Mouse (Mus musculus) kidney, embryonic 15.5 days (tissue): ENCODE measurements around the gene Mfap2. TPM values are rescaled to one million over a fixed set of nuclear protein-coding genes. Genes with fewer than 3 reads are reported as not detected.

ENCODE experiments used
- ATAC-seq: fragments of 200-750 bp; cut with Nextera tagmentation; replicated peaks from 2 replicates; pipeline ENCODE4 v1.8.0; 2017; ENCODE audit warnings: moderate TSS enrichment; ENCODE audit not compliant: low FRiP score
- H3K27ac ChIP-seq: fragments of 300-500 bp; sonication (generic); 2 replicates; pipeline ENCODE4 v1.5.1; 2015; ENCODE audit warnings: mild to moderate bottlenecking, inconsistent platforms
- H3K27me3 ChIP-seq: fragments of 300-500 bp; sonication (generic); 2 replicates; pipeline ENCODE4 v1.6.1; 2015; ENCODE audit warnings: inconsistent platforms
- H3K36me3 ChIP-seq: fragments of 300-500 bp; sonication (generic); 2 replicates; pipeline ENCODE4 v1.6.1; 2015; ENCODE audit warnings: inconsistent platforms
- H3K4me1 ChIP-seq: fragments of 300-500 bp; sonication (generic); 2 replicates; pipeline ENCODE4 v1.6.1; 2015; ENCODE audit warnings: inconsistent platforms
- H3K4me2 ChIP-seq: fragments of 300-500 bp; sonication (generic); 2 replicates; pipeline ENCODE4 v1.6.1; 2015; ENCODE audit warnings: moderate library complexity, mild to moderate bottlenecking, inconsistent platforms
- H3K4me3 ChIP-seq: fragments of 300-500 bp; sonication (generic); replicated peaks from 2 replicates; pipeline ENCODE4 v1.5.1; 2015; ENCODE audit warnings: mild to moderate bottlenecking, inconsistent platforms
- H3K9ac ChIP-seq: fragments of 300-500 bp; sonication (generic); 2 replicates; pipeline ENCODE4 v1.6.1; 2015; ENCODE audit warnings: mild to moderate bottlenecking, inconsistent platforms
- H3K9me3 ChIP-seq: fragments of 300-500 bp; sonication (generic); replicated peaks from 2 replicates; pipeline ENCODE4 v1.6.1; 2016; ENCODE audit warnings: inconsistent platforms
- WGBS: fragments of 180-500 bp; shearing (Covaris S2); methylation state at CpG from one replicate; pipeline ENCODE4 v1.1.7; 2015; ENCODE audit warnings: mixed read lengths; 5-methylcytosine and 5-hydroxymethylcytosine counted together
- polyA plus RNA-seq: library from polyadenylated mRNA; unstranded; fragments of >200 nt; fragmentation: Nextera tagmentation; extraction: Ambion mirVana; gene quantifications from 2 replicates; pipeline ENCODE4 v1.2.1, GENCODE M21; 2015

Gene Mfap2
- polyA plus RNA-seq, 1 experiment from 2014 or later: 433 TPM

- 0 out of 2 replicates have a peak overlapping the region, but pooled peaks have one; percentile 6 for H3K27ac ChIP-seq
- H3K36me3 ChIP-seq: peaks cover 75% of the 10 kb centered on the region
- H3K9me3 ChIP-seq: no peaks in the 10 kb centered on the region
- ATAC-seq: no peak
- no peaks in the 10 kb centered on the region for H3K27me3 ChIP-seq
- no peak overlapping the region for H3K9ac ChIP-seq
- no peak overlapping the region for H3K4me3 ChIP-seq
- WGBS: 68% methylated on average over 7 of the region's 7 CpGs
- H3K4me1 ChIP-seq: peaks cover 51% of the 10 kb centered on the region
- H3K4me2 ChIP-seq: no peak overlapping the region
Measured at GRCm38 (mm10) chr4:141015356-141015755, 5.1 kb downstream of the Mfap2 start.

GRCm38 (mm10) chr4:141016311-141016710 lies 6.1 kb downstream of the Mfap2 start:
- Histone ChIP-seq H3K4me1 (peaks cover 54% of the 10 kb centered on the region), H3K27me3 (no peaks in the 10 kb centered on the region), H3K27ac (peak overlapping the region; percentile 45; the same call in 1 of the 2 replicates), H3K4me2 (no peak overlapping the region), H3K36me3 (peaks cover 75% of the 10 kb centered on the region), H3K4me3 (no peak overlapping the region), H3K9me3 (no peaks in the 10 kb centered on the region), H3K9ac (no peak overlapping the region)
- 59% methylated on average over 9 of the region's 9 CpGs for WGBS
- ATAC-seq: no peak

GRCm38 (mm10) chr4:141017657-141018436 lies 7.6 kb downstream of the Mfap2 start:
- Histone ChIP-seq H3K4me1 (peaks cover 48% of the 10 kb centered on the region), H3K4me3 (no peak overlapping the region), H3K9me3 (no peaks in the 10 kb centered on the region), H3K27me3 (no peaks in the 10 kb centered on the region), H3K27ac (0 out of 2 replicates have a peak overlapping the region, but pooled peaks have one; percentile 18), H3K4me2 (no peak overlapping the region), H3K9ac (no peak overlapping the region), H3K36me3 (peaks cover 77% of the 10 kb centered on the region)
- no peak for ATAC-seq
- WGBS: 73% methylated on average over 29 of the region's 29 CpGs

GRCm38 (mm10) chr4:141020220-141020619 lies 10.0 kb downstream of the Mfap2 start:
- Histone ChIP-seq H3K36me3 (peaks cover 77% of the 10 kb centered on the region), H3K4me1 (peaks cover 53% of the 10 kb centered on the region), H3K27me3 (no peaks in the 10 kb centered on the region), H3K4me3 (no peak overlapping the region), H3K27ac (peak overlapping the region; percentile 85), H3K9me3 (no peaks in the 10 kb centered on the region), H3K9ac (no peak overlapping the region), H3K4me2 (no peak overlapping the region)
- ATAC-seq: no peak
- WGBS: 85% methylated on average over 17 of the region's 17 CpGs

- Histone ChIP-seq H3K4me2 (peak overlapping the region; percentile 21; the same call in 1 of the 2 replicates), H3K9me3 (no peaks in the 10 kb centered on the region)
- ATAC-seq: peak; percentile 71
Measured at GRCm38 (mm10) chr4:141020811-141021613, 10.8 kb downstream of the Mfap2 start.

GRCm38 (mm10) chr4:141021614-141021929 lies 11.4 kb downstream of the Mfap2 start:
- Histone ChIP-seq H3K4me3 (no peak overlapping the region), H3K9me3 (no peaks in the 10 kb centered on the region), H3K36me3 (peaks cover 77% of the 10 kb centered on the region), H3K9ac (no peak overlapping the region), H3K4me2 (no peak overlapping the region), H3K27ac (peak overlapping the region; percentile 85), H3K27me3 (no peaks in the 10 kb centered on the region), H3K4me1 (peaks cover 48% of the 10 kb centered on the region)
- 60% methylated on average over 11 of the region's 11 CpGs for WGBS
- ATAC-seq: no peak

More at GRCm38 (mm10) chr4:141020811-141021613, 10.8 kb downstream of the Mfap2 start:
- Histone ChIP-seq H3K27me3 (no peaks in the 10 kb centered on the region), H3K4me3 (no peak overlapping the region), H3K27ac (peak overlapping the region; percentile 85), H3K4me1 (peaks cover 53% of the 10 kb centered on the region), H3K36me3 (peaks cover 77% of the 10 kb centered on the region), H3K9ac (0 out of 2 replicates have a peak overlapping the region, but pooled peaks have one; percentile 12)
- 20% methylated on average over 14 of the region's 14 CpGs for WGBS

GRCm38 (mm10) chr4:141024052-141024451 lies 13.8 kb downstream of the Mfap2 start:
- H3K9ac ChIP-seq: no peak overlapping the region
- no peak overlapping the region for H3K4me3 ChIP-seq
- ATAC-seq: no peak
- peaks cover 78% of the 10 kb centered on the region for H3K36me3 ChIP-seq
- no peaks in the 10 kb centered on the region for H3K9me3 ChIP-seq
- no peak overlapping the region for H3K4me2 ChIP-seq
- H3K27me3 ChIP-seq: no peaks in the 10 kb centered on the region
- H3K27ac ChIP-seq: 0 out of 2 replicates have a peak overlapping the region, but pooled peaks have one; percentile 20
- 68% methylated on average over 9 of the region's 9 CpGs for WGBS
- H3K4me1 ChIP-seq: peaks cover 33% of the 10 kb centered on the region

GRCm38 (mm10) chr4:141024992-141025391 lies 14.8 kb downstream of the Mfap2 start:
- no peak for ATAC-seq
- Histone ChIP-seq H3K27me3 (no peaks in the 10 kb centered on the region), H3K9me3 (no peaks in the 10 kb centered on the region), H3K9ac (no peak overlapping the region), H3K4me3 (no peak overlapping the region), H3K27ac (no peak overlapping the region), H3K4me1 (peaks cover 28% of the 10 kb centered on the region), H3K36me3 (peaks cover 78% of the 10 kb centered on the region), H3K4me2 (no peak overlapping the region)
- 83% methylated on average over 27 of the region's 27 CpGs for WGBS

GRCm38 (mm10) chr4:141030541-141031206 lies 20.5 kb downstream of the Mfap2 start:
- no peak overlapping the region for H3K4me2 ChIP-seq
- no peaks in the 10 kb centered on the region for H3K27me3 ChIP-seq
- 90% methylated on average over 18 of the region's 18 CpGs for WGBS
- no peak overlapping the region for H3K4me3 ChIP-seq
- H3K36me3 ChIP-seq: peaks cover 92% of the 10 kb centered on the region
- ATAC-seq: no peak
- H3K9ac ChIP-seq: no peak overlapping the region
- H3K27ac ChIP-seq: no peak overlapping the region
- 0 out of 2 replicates have a peak, but pooled peaks cover 8% of the 10 kb centered on the region for H3K4me1 ChIP-seq
- H3K9me3 ChIP-seq: no peaks in the 10 kb centered on the region

GRCm38 (mm10) chr4:141031733-141032132 lies 21.5 kb downstream of the Mfap2 start:
- no peaks in the 10 kb centered on the region for H3K27me3 ChIP-seq
- H3K9ac ChIP-seq: no peak overlapping the region
- WGBS: 16% methylated on average over 6 of the region's 6 CpGs
- no peak overlapping the region for H3K27ac ChIP-seq
- peaks cover 92% of the 10 kb centered on the region for H3K36me3 ChIP-seq
- ATAC-seq: 0 out of 2 replicates have a peak, but pooled peaks have one; percentile 15
- no peak overlapping the region for H3K4me2 ChIP-seq
- no peak overlapping the region for H3K4me3 ChIP-seq
- H3K9me3 ChIP-seq: no peaks in the 10 kb centered on the region
- 0 out of 2 replicates have a peak, but pooled peaks cover 8% of the 10 kb centered on the region for H3K4me1 ChIP-seq

- H3K9ac ChIP-seq: no peak overlapping the region
- 0 out of 2 replicates have a peak, but pooled peaks have one; percentile 31 for ATAC-seq
- 0 out of 2 replicates have a peak, but pooled peaks cover 8% of the 10 kb centered on the region for H3K4me1 ChIP-seq
- H3K4me3 ChIP-seq: no peak overlapping the region
- peaks cover 91% of the 10 kb centered on the region for H3K36me3 ChIP-seq
- H3K4me2 ChIP-seq: no peak overlapping the region
- no peaks in the 10 kb centered on the region for H3K27me3 ChIP-seq
- 70% methylated on average over 27 of the region's 27 CpGs for WGBS
- H3K27ac ChIP-seq: 0 out of 2 replicates have a peak overlapping the region, but pooled peaks have one; percentile 11
- no peaks in the 10 kb centered on the region for H3K9me3 ChIP-seq
Measured at GRCm38 (mm10) chr4:141033606-141034549, 23.7 kb downstream of the Mfap2 start.
